Mouse (Mus musculus): Measurements from ENCODE around the gene Dusp5.
"Not testable (repeated sequence)": the region's sequence is repeated elsewhere in the genome, so short reads cannot be mapped to it uniquely, and the experiment has no call there.

Gene Dusp5

GRCm38 (mm10) chr19:53575296-53576010 lies 46.5 kb downstream of the Dusp5 start:
- ATAC-seq (ENCODE audit: low TSS enrichment) = no peak

- no peak for ATAC-seq (ENCODE audit: low TSS enrichment)
Observed at GRCm38 (mm10) chr19:53576061-53576460, 47.2 kb downstream of the Dusp5 start.

- no peak for ATAC-seq (ENCODE audit: low TSS enrichment)
Observed at GRCm38 (mm10) chr19:53577025-53577800, 48.3 kb downstream of the Dusp5 start.

GRCm38 (mm10) chr19:53578597-53579252 lies 49.8 kb downstream of the Dusp5 start:
- peak; percentile 64 for ATAC-seq (ENCODE audit: low TSS enrichment)

GRCm38 (mm10) chr19:53580271-53580670 lies 51.4 kb downstream of the Dusp5 start:
- ATAC-seq (ENCODE audit: low TSS enrichment) = not testable (repeated sequence)

GRCm38 (mm10) chr19:53587686-53588085 lies 58.8 kb downstream of the Dusp5 start:
- ATAC-seq (ENCODE audit: low TSS enrichment) = not testable (repeated sequence)

GRCm38 (mm10) chr19:53588968-53589367 lies 60.1 kb downstream of the Dusp5 start, which contains the start of gene Nutf2-ps1:
Gene Nutf2-ps1, minus strand, starts transcription at chr19:53589068.
- ATAC-seq (ENCODE audit: low TSS enrichment) = not testable (repeated sequence)

All from frontal cortex, adult (tissue).